Mouse (Mus musculus) forebrain, embryonic 11.5 days (tissue): ENCODE results near the gene Neurl1a. TPM values are rescaled to one million over a fixed set of nuclear protein-coding genes. Genes with fewer than 3 reads are reported as not detected.

Source experiments
- ATAC-seq: fragments of 200-750 bp; cut with Nextera tagmentation; replicated peaks from 2 replicates; pipeline ENCODE4 v1.8.0; 2017; ENCODE audit warnings: moderate TSS enrichment; ENCODE audit not compliant: low FRiP score
- DNase-seq: peaks from one replicate; pipeline ENCODE4 v3.0.0-alpha.2; 2017; ENCODE audit warnings: low spot score
- H3K27ac ChIP-seq: fragments of 300-500 bp; sonication (generic); 2 replicates; pipeline ENCODE4 v1.5.1; 2014; ENCODE audit warnings: low read depth, low read length
- H3K27me3 ChIP-seq: fragments of 300-500 bp; sonication (generic); 2 replicates; pipeline ENCODE4 v1.6.1; 2014; ENCODE audit warnings: mild to moderate bottlenecking, low read length, mixed read lengths; ENCODE audit not compliant: control insufficient read depth, insufficient read depth
- H3K36me3 ChIP-seq: fragments of 300-500 bp; sonication (generic); 2 replicates; pipeline ENCODE4 v1.6.1; 2014; ENCODE audit warnings: mild to moderate bottlenecking, low read length, moderate library complexity, mixed read lengths; ENCODE audit not compliant: control insufficient read depth, insufficient read depth
- H3K4me1 ChIP-seq: fragments of 300-500 bp; sonication (generic); replicated peaks from 2 replicates; pipeline ENCODE4 v1.6.1; 2014; ENCODE audit warnings: low read length, mixed read lengths; ENCODE audit not compliant: control insufficient read depth, insufficient read depth
- H3K4me2 ChIP-seq: fragments of 300-500 bp; sonication (generic); 2 replicates; pipeline ENCODE4 v1.6.1; 2014; ENCODE audit warnings: low read depth, mild to moderate bottlenecking, low read length, moderate library complexity, mixed read lengths; ENCODE audit not compliant: severe bottlenecking
- H3K4me3 ChIP-seq: fragments of 300-500 bp; sonication (generic); 2 replicates; pipeline ENCODE4 v1.5.1; 2014; ENCODE audit warnings: low read depth, low read length
- H3K9ac ChIP-seq: fragments of 300-500 bp; sonication (generic); 2 replicates; pipeline ENCODE4 v1.6.1; 2014; ENCODE audit warnings: low read length
- H3K9me3 ChIP-seq: fragments of 300-500 bp; sonication (generic); 2 replicates; pipeline ENCODE4 v1.6.1; 2016; ENCODE audit warnings: low read length, mixed read lengths; ENCODE audit not compliant: control insufficient read depth
- WGBS: fragments of 180-500 bp; shearing (Covaris S2); extraction: QIAGEN DNeasy Blood & Tissue Kit; methylation state at CpG from one replicate; pipeline ENCODE4 v1.1.7; 2014; 5-methylcytosine and 5-hydroxymethylcytosine counted together
- polyA plus RNA-seq: library from polyadenylated mRNA; unstranded; fragments of >200 nt; fragmentation: Nextera tagmentation; extraction: Ambion mirVana; gene quantifications from 2 replicates; pipeline ENCODE4 v1.2.1, GENCODE M21; 2014

Gene Neurl1a
- polyA plus RNA-seq, 1 experiment from 2014 or later = 3.7 TPM

DNA sequence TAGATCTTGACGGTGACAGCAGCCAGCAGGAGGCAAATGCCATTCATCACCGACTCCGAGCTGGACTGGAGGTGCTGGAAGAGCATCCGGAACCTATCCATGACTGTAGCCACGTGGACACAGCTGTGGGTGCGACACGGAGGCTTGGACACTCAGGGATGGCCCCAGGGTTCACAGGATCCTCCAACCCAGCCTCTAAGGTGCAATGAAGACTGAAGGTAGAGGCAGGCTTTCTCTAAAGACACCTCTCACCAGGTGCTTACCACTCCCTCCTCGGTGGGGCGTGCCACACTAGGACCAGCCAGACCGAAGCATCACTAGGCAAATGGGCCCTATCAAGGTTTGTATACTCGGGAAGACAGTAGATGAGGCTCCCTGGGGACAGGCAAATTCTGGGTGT, 21.0 kb upstream of the Neurl1a start, which contains the start of gene Calhm3:
Gene Calhm3 (minus strand): TSS at position 101 of the 400 bp plus-strand sequence.
- Histone ChIP-seq H3K4me2 (no peak within 1 kb of the TSS), H3K4me1 (no peaks in the 10 kb centered on the region), H3K9me3 (no peaks in the 10 kb centered on the region), H3K27ac (no peak within 1 kb of the TSS), H3K36me3 (no peaks in the 10 kb centered on the region), H3K9ac (no peak within 1 kb of the TSS), H3K27me3 (no peaks in the 10 kb centered on the region), H3K4me3 (no peak within 1 kb of the TSS)
- WGBS = 88% methylated on average over 11 of the region's 11 CpGs
- DNase-seq = no peak
- ATAC-seq = no peak

DNA sequence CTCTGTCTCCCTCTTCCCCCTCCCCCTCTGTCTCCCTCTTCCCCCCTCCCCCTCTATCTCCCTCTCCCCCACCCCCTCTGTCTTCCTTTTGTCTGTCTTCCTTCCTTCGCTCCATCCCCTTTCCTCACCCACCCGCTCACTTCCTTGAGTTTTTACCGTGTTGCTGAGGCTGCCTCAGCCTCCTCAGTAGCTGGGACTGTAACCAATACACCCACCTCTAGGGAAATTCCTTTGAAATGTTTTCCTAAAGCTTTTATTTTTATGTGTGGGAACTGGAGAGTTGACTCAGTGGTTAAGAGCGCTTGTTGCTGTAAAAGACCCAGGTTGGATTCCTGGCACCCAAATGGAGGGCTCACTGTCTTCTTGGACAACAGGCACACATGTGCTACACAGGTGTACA, 17.0 kb upstream of the Neurl1a start:
- 66% methylated on average over 4 of the region's 4 CpGs for WGBS
- no peaks in the 10 kb centered on the region for H3K27me3 ChIP-seq
- H3K4me1 ChIP-seq = no peaks in the 10 kb centered on the region
- H3K36me3 ChIP-seq = no peaks in the 10 kb centered on the region
- no peak overlapping the region for H3K9ac ChIP-seq
- H3K9me3 ChIP-seq = no peaks in the 10 kb centered on the region
- no peak overlapping the region for H3K4me2 ChIP-seq
- DNase-seq (no peak), ATAC-seq (no peak)
- H3K4me3 ChIP-seq = no peak overlapping the region
- no peak overlapping the region for H3K27ac ChIP-seq

GRCm38 (mm10) chr19:47163176-47163744, 15.4 kb upstream of the Neurl1a start:
- no peak overlapping the region for H3K4me2 ChIP-seq
- ATAC-seq = no peak
- no peak overlapping the region for H3K4me3 ChIP-seq
- DNase-seq = no peak
- 93% methylated on average over 6 of the region's 6 CpGs for WGBS
- H3K9ac ChIP-seq = no peak overlapping the region
- H3K27ac ChIP-seq = no peak overlapping the region
- no peaks in the 10 kb centered on the region for H3K4me1 ChIP-seq
- H3K36me3 ChIP-seq = no peaks in the 10 kb centered on the region
- H3K9me3 ChIP-seq = no peaks in the 10 kb centered on the region
- H3K27me3 ChIP-seq = no peaks in the 10 kb centered on the region

DNA sequence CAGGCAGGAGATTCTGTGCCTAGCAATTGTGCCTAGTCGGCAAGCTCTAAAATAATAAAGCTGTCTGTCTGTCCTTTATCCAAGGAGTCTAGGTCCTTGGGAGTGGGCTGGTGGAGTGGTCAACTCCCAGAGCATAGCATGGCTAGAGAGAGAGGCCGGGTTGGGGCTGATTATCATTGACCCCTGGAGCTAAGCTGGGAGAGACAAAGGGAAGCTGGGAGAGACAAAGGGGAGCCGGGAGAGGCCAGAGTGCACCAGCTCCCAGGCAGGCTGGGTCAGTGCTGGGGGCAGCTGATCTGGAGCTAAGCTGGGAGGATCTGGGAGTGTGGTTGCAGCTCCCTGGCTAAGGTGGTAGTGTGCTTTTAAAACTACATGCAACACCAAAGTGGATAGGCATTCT, 11.9 kb upstream of the Neurl1a start:
- ATAC-seq (no peak), DNase-seq (no peak)
- no peaks in the 10 kb centered on the region for H3K36me3 ChIP-seq
- H3K9me3 ChIP-seq = no peaks in the 10 kb centered on the region
- no peaks in the 10 kb centered on the region for H3K27me3 ChIP-seq
- H3K27ac ChIP-seq = no peak overlapping the region
- H3K9ac ChIP-seq = no peak overlapping the region
- no peak overlapping the region for H3K4me2 ChIP-seq
- H3K4me1 ChIP-seq = no peaks in the 10 kb centered on the region
- no peak overlapping the region for H3K4me3 ChIP-seq
- WGBS = 13% methylated on average over 3 of the region's 3 CpGs

DNA sequence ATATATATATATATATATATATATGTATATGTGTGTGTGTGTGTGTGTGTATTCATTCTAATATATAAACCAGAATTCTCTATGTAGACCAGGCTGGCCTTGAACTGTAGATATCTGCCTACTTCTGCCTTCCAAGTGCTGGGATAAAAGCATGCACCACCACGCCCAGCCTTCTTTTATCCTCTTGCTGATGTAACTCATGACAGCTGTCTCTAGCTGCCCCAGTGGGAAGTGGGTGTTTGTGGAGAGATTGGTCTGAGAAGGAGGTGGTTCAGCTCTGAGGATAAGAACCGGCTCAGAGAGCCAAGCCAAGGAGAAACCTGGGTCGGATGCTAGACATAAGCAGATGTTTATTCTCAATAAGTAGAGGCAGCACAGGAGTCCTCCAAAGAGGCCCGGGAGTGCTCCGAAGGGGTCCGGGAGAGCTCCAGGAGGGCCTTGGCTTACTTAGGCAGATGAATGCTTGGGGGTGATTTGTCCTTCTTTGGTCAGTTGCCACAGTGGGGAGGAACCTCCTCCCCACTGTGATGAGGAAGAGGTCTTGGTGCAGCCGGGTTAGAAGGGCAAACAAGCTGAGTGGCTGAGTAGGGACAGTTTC, 10.9 kb upstream of the Neurl1a start:
- no peaks in the 10 kb centered on the region for H3K9me3 ChIP-seq
- DNase-seq (no peak), ATAC-seq (no peak)
- no peak overlapping the region for H3K4me3 ChIP-seq
- no peaks in the 10 kb centered on the region for H3K4me1 ChIP-seq
- H3K27ac ChIP-seq = no peak overlapping the region
- H3K27me3 ChIP-seq = no peaks in the 10 kb centered on the region
- no peaks in the 10 kb centered on the region for H3K36me3 ChIP-seq
- no peak overlapping the region for H3K9ac ChIP-seq
- WGBS = 48% methylated on average over 7 of the region's 7 CpGs
- H3K4me2 ChIP-seq = no peak overlapping the region

DNA sequence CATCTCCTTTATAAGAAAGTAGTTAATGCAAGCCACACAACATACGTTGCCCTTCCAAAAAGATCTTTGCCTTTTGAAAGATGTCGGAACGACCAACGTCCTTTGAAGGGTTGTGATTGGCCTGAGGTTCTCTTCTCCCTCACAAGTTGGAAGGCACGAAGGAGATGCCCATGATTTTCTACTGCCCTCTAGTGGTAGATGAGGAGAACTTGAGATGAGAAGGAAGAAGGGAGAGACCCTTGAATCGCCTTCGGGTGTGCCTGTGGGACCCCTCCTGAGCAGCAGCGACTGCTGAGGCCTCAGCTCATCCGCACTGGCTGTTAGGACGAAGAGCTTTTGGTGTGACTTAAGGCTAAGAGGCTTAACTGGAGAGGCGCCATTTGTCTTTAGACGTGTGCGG, 10.4 kb upstream of the Neurl1a start:
- peak; percentile 57 for DNase-seq

DNA sequence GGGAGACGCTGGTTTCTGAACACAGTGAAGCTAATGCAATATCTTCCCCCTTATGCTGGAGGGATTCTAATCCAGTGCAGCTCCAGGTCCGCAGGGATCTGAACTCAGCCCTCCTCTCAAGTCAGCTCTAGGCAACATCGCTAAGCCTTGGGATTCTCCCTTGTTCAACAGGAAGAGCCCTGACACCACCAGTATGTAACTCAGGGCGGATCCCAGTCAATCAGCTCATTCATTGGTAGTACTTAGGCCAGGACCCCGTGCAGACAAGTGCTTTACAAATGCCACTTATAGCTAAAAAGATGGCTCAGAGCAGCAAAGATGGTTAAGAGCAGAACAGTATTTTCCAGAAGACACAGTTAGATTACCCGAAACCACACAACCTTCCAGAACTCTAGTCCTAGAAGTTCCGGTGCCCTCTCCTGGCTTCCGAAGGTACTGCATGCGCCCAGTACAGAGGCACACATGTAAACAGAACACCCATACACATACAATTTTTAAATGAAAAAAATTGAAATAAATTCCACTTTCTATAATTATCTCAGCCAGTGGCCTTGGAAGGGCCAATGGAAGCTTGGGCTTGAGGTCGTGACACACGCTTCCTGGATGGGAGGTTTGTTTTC, 9.7 kb upstream of the Neurl1a start:
- Histone ChIP-seq H3K4me3 (no peak overlapping the region), H3K9ac (no peak overlapping the region; the same call in 1 of the 2 replicates), H3K27me3 (no peaks in the 10 kb centered on the region), H3K27ac (no peak overlapping the region), H3K36me3 (no peaks in the 10 kb centered on the region), H3K4me2 (peak overlapping the region; percentile 3; the same call in 1 of the 2 replicates), H3K4me1 (no peaks in the 10 kb centered on the region), H3K9me3 (no peaks in the 10 kb centered on the region)
- ATAC-seq = 0 out of 2 replicates have a peak, but pooled peaks have one; percentile 15
- DNase-seq = peak; percentile 90
- WGBS = 27% methylated on average over 11 of the region's 11 CpGs

More for the DNA sequence above, 10.4 kb upstream of the Neurl1a start:
- H3K9ac ChIP-seq = no peak overlapping the region
- no peak overlapping the region for H3K4me3 ChIP-seq
- H3K36me3 ChIP-seq = no peaks in the 10 kb centered on the region
- H3K27ac ChIP-seq = no peak overlapping the region
- no peaks in the 10 kb centered on the region for H3K27me3 ChIP-seq
- ATAC-seq = no peak
- no peaks in the 10 kb centered on the region for H3K4me1 ChIP-seq
- H3K4me2 ChIP-seq = peak overlapping the region; percentile 3; the same call in 1 of the 2 replicates
- WGBS = 7% methylated on average over 13 of the region's 13 CpGs
- H3K9me3 ChIP-seq = no peaks in the 10 kb centered on the region

- Histone ChIP-seq H3K36me3 (no peaks in the 10 kb centered on the region), H3K27ac (no peak overlapping the region), H3K27me3 (peaks cover 19% of the 10 kb centered on the region), H3K4me2 (no peak overlapping the region), H3K9ac (no peak overlapping the region), H3K4me3 (no peak overlapping the region), H3K4me1 (peaks cover 5% of the 10 kb centered on the region; the same call in 1 of the 2 replicates), H3K9me3 (no peaks in the 10 kb centered on the region)
- no peak for ATAC-seq
- DNase-seq = no peak
- 57% methylated on average over 3 of the region's 3 CpGs for WGBS
Observed at GRCm38 (mm10) chr19:47174515-47174914, 4.1 kb upstream of the Neurl1a start.
